In the genomic region with DNA sequence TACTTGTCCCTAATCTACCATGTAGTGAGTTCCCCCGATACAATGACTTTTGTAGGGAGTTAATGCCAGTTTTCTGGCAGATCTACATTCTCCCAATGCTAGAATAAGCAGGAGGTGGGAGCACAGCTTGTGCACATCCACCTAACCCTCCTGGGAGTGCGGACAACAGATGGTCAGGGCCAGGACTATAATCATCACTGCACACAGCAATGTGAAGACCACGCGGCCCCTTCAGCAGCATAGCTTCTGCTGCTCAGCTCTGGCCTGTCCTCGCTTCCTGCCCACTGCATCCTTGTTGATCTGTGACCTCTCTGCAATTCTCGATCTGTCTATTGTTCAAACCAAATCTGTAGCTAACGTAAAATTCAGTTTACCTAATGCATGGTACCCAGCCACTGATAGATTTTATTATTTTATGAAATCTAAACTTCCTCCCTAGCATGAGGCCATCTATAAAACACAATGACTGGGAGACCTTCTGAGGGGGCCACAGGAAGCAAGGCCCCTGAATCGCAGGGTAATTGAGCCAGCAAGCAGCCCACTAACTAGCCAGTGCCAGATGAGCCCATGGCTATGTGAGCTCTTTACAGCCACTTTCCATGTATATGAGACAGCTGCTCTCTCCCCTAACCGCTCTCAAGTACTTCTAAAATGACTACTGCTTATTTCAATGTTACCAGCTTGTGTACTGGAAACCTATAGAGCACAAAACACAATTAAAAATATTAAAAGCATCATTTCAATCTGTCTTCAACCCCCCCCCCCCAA, we compare ENCODE assay signal across 14 mouse cellular contexts. TPM values are rescaled to one million over a fixed set of nuclear protein-coding genes. Genes with fewer than 3 reads are reported as not detected.
A peak's percentile ranks its signal among the peaks of the same experiment; 100 is the strongest.
DNase-seq lines count a peak whose midpoint lies in the region; ATAC-seq lines count a peak whose summit lies in the region.
"Had no signal": no experiment of that assay in that cellular context is flagged by ENCODE, and none has a peak within 500 bp of the region (broad histone marks: within the 10 kb centered on the region; RNA-seq: fewer than 3 reads in every experiment).

No protein-coding gene starts in this region.

- peaks cover 54% of the 10 kb centered on the region for H3K4me1 ChIP-seq in heart, embryonic 12.5 days (replicated peaks)
- H3K4me1 ChIP-seq in embryonic facial prominence, embryonic 11.5 days (ENCODE audit: control insufficient read depth, insufficient read depth, low read length), result peaks cover 3% of the 10 kb centered on the region
- H3K4me1 ChIP-seq in forebrain, embryonic 15.5 days, result peaks cover 12% of the 10 kb centered on the region; the same call in 1 of the 2 replicates
- no peaks in the 10 kb centered on the region for H3K4me1 ChIP-seq in midbrain, embryonic 15.5 days

- H3K9me3 ChIP-seq in heart, embryonic 12.5 days (replicated peaks), result no peaks in the 10 kb centered on the region
- no peaks in the 10 kb centered on the region for H3K9me3 ChIP-seq in embryonic facial prominence, embryonic 11.5 days (replicated peaks; ENCODE audit: control insufficient read depth, low read length)
- H3K9me3 ChIP-seq in forebrain, embryonic 15.5 days, result no peaks in the 10 kb centered on the region
- H3K9me3 ChIP-seq in midbrain, embryonic 15.5 days, result no peaks in the 10 kb centered on the region
- H3K9me3 ChIP-seq: intestine, embryonic 15.5 days; limb, embryonic 15.5 days; lung, embryonic 15.5 days had no signal

- H3K4me2 ChIP-seq in heart, embryonic 12.5 days, result no peak overlapping the region
- H3K4me2 ChIP-seq in embryonic facial prominence, embryonic 11.5 days (ENCODE audit: low read depth, low read length), result no peak overlapping the region
- H3K4me2 ChIP-seq in forebrain, embryonic 15.5 days (replicated peaks), result no peak overlapping the region
- no peak overlapping the region for H3K4me2 ChIP-seq in midbrain, embryonic 15.5 days
- H3K4me2 ChIP-seq: intestine, embryonic 15.5 days; limb, embryonic 15.5 days; lung, embryonic 15.5 days had no signal

- no peak overlapping the region for H3K9ac ChIP-seq in heart, embryonic 12.5 days
- H3K9ac ChIP-seq in embryonic facial prominence, embryonic 11.5 days (replicated peaks; ENCODE audit: low read length), result no peak overlapping the region
- no peak overlapping the region for H3K9ac ChIP-seq in forebrain, embryonic 15.5 days (replicated peaks)
- no peak overlapping the region for H3K9ac ChIP-seq in midbrain, embryonic 15.5 days
- H3K9ac ChIP-seq: intestine, embryonic 15.5 days; limb, embryonic 15.5 days; lung, embryonic 15.5 days had no signal

- H3K27me3 ChIP-seq in heart, embryonic 12.5 days (replicated peaks), result no peaks in the 10 kb centered on the region
- H3K27me3 ChIP-seq in embryonic facial prominence, embryonic 11.5 days (ENCODE audit: control insufficient read depth, insufficient read depth, low read length), result no peaks in the 10 kb centered on the region
- H3K27me3 ChIP-seq in forebrain, embryonic 15.5 days, result no peaks in the 10 kb centered on the region
- H3K27me3 ChIP-seq in midbrain, embryonic 15.5 days (replicated peaks), result no peaks in the 10 kb centered on the region
- H3K27me3 ChIP-seq: intestine, embryonic 15.5 days; limb, embryonic 15.5 days; lung, embryonic 15.5 days had no signal

- no peak for DNase-seq in heart, postnatal 10 days
- no peak for DNase-seq in embryonic facial prominence, embryonic 11.5 days (ENCODE audit: low spot score)
- DNase-seq in natural killer cell, adult 2 months (ENCODE audit: low spot score in 2 of 2), result no peak
- no peak for DNase-seq in layer of hippocampus, adult 9-11 months
- DNase-seq: gastrocnemius, postnatal 14 days; kidney, postnatal 10 days; right cerebral cortex, postnatal 4 days; thymus, postnatal 25 days had no signal

- WGBS in heart, embryonic 12.5 days, result 67% methylated on average over 9 of the region's 9 CpGs
- WGBS in embryonic facial prominence, embryonic 11.5 days, result 66% methylated on average over 9 of the region's 9 CpGs
- 87% methylated on average over 9 of the region's 9 CpGs for WGBS in forebrain, embryonic 15.5 days
- WGBS in midbrain, embryonic 15.5 days, result 66% methylated on average over 9 of the region's 9 CpGs

- no peak overlapping the region for H3K4me3 ChIP-seq in heart, embryonic 12.5 days
- H3K4me3 ChIP-seq in embryonic facial prominence, embryonic 11.5 days (ENCODE audit: low read depth, low read length), result no peak overlapping the region
- no peak overlapping the region for H3K4me3 ChIP-seq in forebrain, embryonic 15.5 days
- H3K4me3 ChIP-seq in midbrain, embryonic 15.5 days, result no peak overlapping the region
- H3K4me3 ChIP-seq: intestine, embryonic 15.5 days; limb, embryonic 15.5 days; lung, embryonic 15.5 days had no signal

- no peak overlapping the region for H3K27ac ChIP-seq in heart, embryonic 12.5 days (ENCODE audit: poor library complexity, severe bottlenecking)
- no peak overlapping the region for H3K27ac ChIP-seq in embryonic facial prominence, embryonic 11.5 days (replicated peaks; ENCODE audit: low read depth, low read length)
- no peak overlapping the region for H3K27ac ChIP-seq in forebrain, embryonic 15.5 days (replicated peaks)
- H3K27ac ChIP-seq in midbrain, embryonic 15.5 days, result no peak overlapping the region
- H3K27ac ChIP-seq: intestine, embryonic 15.5 days; limb, embryonic 15.5 days; lung, embryonic 15.5 days had no signal

- ATAC-seq in heart, embryonic 12.5 days (ENCODE audit: insufficient number of reproducible peaks, low FRiP score), result 0 out of 2 replicates have a peak, but pooled peaks have one; percentile 33
- ATAC-seq in embryonic facial prominence, embryonic 11.5 days (replicated peaks; ENCODE audit: insufficient number of reproducible peaks, low FRiP score, low TSS enrichment, low read depth), result peak; percentile 64; the same call in 1 of the 2 replicates
- ATAC-seq in forebrain, embryonic 15.5 days (replicated peaks), result peak; percentile 5; the same call in 1 of the 2 replicates
- ATAC-seq in midbrain, embryonic 15.5 days (replicated peaks), result peak; percentile 66
- ATAC-seq: intestine, embryonic 15.5 days had no signal

- H3K36me3 ChIP-seq in heart, embryonic 12.5 days, result no peaks in the 10 kb centered on the region
- H3K36me3 ChIP-seq in embryonic facial prominence, embryonic 11.5 days (replicated peaks; ENCODE audit: control insufficient read depth, insufficient read depth, low read depth, low read length), result no peaks in the 10 kb centered on the region
- no peaks in the 10 kb centered on the region for H3K36me3 ChIP-seq in forebrain, embryonic 15.5 days
- H3K36me3 ChIP-seq in midbrain, embryonic 15.5 days (replicated peaks), result no peaks in the 10 kb centered on the region
- H3K36me3 ChIP-seq: intestine, embryonic 15.5 days; limb, embryonic 15.5 days; lung, embryonic 15.5 days had no signal

- intact Hi-C loops in heart, postnatal 10 days (cut with DNase I), result no loop called here

RNA-seq across cellular contexts. Expression of gene Myo1b, which starts 27.6 kb away (rescaled TPM):
- polyA plus RNA-seq in heart, embryonic 12.5 days (2016; fragmentation: Nextera tagmentation; extraction: Ambion mirVana), result 36.5 and 38.1 TPM in 2 replicates
- total RNA-seq in heart, postnatal 10 days (2021), result 10 to 100 TPM; 62.5 to 74.8 TPM
- 114 TPM in 2 replicates for polyA plus RNA-seq in embryonic facial prominence, embryonic 11.5 days (2014; fragmentation: Nextera tagmentation; extraction: Ambion mirVana)
- 86.4 and 94.5 TPM in 2 replicates for polyA plus RNA-seq in forebrain, embryonic 15.5 days (2015; fragmentation: Nextera tagmentation; extraction: Ambion mirVana)
- 69.4 and 69.6 TPM in 2 replicates for polyA plus RNA-seq in midbrain, embryonic 15.5 days (2015; fragmentation: Nextera tagmentation; extraction: Ambion mirVana)

Comparison
In these comparisons a context has a peak if more than half of its experiments do, and no peak if none do; other contexts are left out.
1. ATAC-seq: peak in every context shown above with its lines; median percentile 66 in midbrain, embryonic 15.5 days; 64 in embryonic facial prominence, embryonic 11.5 days; 33 in heart, embryonic 12.5 days; 5 in forebrain, embryonic 15.5 days.